Mouse (Mus musculus) adrenal gland, postnatal 25 days (tissue): ENCODE data around the gene Fgf11. TPM values are rescaled to one million over a fixed set of nuclear protein-coding genes. Genes with fewer than 3 reads are reported as not detected.

Experiments used
- DNase-seq: peaks from one replicate; pipeline ENCODE4 v3.0.0; 2021; ENCODE audit warnings: mixed read lengths
- total RNA-seq: library from RNA; stranded (reverse); gene quantifications from 2 replicates; pipeline ENCODE4 v1.2.3, GENCODE M21; 2021

Gene Fgf11
- total RNA-seq, 1 experiment from 2014 or later = 3.9 TPM

GRCm38 (mm10) chr11:69781828-69782227 lies 19.8 kb downstream of the Fgf11 start:
- no peak for DNase-seq

DNA sequence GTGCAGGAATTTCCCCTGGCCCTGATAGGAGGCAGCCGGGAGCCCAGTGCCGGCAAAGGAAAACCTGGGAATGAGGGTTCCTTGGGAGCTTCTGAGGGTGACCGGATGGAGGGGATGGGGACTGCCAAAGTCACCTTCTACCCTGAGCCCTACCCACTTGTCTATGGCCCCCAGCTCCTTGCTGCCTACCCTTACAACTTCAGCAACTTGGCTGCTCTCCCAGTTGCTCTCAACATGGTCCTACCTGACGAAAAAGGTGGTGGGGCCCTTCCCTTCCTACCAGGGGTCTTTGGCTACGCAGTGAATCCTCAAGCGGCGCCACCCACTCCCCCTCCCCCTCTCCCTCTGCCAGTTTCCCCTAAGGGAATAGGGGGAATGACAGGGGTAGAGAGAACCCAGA lies 22.7 kb downstream of the Fgf11 start:
- no peak for DNase-seq

DNA sequence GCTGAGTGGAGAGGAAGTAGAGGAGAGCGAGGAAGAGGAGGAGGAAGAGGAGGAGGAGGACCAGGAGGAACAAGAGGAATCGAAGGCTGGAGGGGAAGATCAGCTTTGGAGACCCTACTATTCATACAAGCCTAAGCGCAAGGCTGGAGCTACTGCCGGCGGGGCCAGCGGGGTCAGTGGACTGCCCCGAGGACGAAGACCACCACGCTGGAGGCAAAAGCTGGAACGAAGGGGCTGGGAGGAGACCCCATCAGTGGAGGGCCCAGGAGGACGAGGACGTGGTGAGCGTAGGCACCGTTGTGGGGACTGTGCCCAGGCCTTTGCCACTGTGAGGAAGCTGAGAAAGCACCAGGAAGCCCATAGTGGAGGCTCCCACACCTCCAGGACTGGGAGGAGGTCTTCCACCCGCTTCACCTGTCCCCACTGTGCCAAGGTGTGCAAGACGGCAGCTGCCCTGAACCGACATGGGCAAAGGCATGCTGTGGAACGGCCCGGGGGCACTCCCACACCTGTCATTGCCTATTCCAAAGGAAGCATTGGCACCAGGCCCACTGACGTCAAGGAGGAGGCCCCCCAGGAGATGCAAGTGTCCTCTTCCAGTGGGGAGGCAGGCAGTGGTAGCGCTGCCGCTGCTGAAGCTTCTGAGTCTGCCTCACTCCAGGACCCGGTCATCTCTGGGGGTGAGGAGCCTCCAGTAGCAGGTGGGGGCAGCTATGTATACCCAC lies 23.2 kb downstream of the Fgf11 start:
- no peak for DNase-seq

GRCm38 (mm10) chr11:69777504-69778257 lies 24.0 kb downstream of the Fgf11 start:
- DNase-seq = no peak

- no peak for DNase-seq
Observed at GRCm38 (mm10) chr11:69776488-69776887, 25.2 kb downstream of the Fgf11 start.

GRCm38 (mm10) chr11:69775716-69776115 lies 25.9 kb downstream of the Fgf11 start:
- DNase-seq = no peak

DNA sequence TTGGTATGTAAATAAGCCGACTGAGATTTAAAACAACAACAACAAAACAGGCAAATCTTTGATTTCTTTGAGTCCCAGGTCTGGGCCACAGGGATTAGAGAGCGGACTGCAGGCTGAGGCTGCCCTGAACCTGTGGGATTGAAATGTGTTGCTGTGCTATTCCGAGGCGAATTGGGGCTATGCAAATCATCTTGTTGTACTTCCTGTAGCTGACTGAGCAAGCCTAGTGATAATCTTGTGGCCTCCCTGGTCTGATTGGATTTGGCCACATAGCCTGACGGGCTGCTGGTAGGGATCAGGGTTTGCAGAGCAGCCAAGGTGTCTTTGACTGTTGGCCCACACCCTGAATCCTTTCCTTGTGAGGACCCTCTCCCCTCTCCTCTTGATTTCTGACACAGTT lies 26.7 kb downstream of the Fgf11 start:
- no peak for DNase-seq

GRCm38 (mm10) chr11:69767625-69767909 lies 34.1 kb downstream of the Fgf11 start:
- DNase-seq = no peak

DNA sequence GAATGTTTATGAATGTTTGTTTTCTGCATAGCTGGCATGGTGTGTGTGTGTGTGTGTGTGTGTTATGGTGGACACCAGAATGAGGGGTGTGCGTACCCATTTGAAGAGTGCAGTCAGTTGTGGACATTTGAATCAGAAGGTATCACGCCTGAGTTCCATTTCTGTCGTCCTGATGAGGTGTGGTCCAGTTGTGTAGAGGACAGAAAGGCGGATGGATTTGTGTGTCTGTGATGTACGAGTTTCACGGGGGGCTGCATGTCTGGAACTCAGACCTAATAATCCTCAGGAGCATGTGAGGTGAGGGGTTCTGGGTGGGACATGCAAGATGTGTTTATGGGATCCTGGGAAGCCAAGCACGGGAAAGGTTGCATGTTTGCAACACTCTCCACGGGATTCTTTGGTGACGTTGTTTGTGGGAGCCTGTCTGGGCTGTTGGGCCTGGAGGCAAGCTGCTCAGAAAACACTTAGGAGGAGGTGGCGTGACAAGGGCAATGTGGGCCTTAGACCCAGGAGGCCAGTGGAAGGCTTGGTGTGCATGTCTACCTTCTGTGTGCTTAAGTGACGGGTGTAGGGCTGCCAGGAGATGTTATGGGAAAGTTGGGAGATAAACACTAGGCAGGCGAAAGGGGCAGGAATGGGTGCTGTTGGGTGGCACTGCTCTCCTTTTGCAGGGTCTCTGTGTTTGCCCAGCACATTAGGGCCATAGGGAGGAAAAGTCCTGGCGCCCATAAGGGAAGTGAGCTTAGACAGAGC lies 34.6 kb downstream of the Fgf11 start:
- no peak for DNase-seq

- peak; percentile 80 for DNase-seq
Observed at GRCm38 (mm10) chr11:69766126-69766609, 35.5 kb downstream of the Fgf11 start.

DNA sequence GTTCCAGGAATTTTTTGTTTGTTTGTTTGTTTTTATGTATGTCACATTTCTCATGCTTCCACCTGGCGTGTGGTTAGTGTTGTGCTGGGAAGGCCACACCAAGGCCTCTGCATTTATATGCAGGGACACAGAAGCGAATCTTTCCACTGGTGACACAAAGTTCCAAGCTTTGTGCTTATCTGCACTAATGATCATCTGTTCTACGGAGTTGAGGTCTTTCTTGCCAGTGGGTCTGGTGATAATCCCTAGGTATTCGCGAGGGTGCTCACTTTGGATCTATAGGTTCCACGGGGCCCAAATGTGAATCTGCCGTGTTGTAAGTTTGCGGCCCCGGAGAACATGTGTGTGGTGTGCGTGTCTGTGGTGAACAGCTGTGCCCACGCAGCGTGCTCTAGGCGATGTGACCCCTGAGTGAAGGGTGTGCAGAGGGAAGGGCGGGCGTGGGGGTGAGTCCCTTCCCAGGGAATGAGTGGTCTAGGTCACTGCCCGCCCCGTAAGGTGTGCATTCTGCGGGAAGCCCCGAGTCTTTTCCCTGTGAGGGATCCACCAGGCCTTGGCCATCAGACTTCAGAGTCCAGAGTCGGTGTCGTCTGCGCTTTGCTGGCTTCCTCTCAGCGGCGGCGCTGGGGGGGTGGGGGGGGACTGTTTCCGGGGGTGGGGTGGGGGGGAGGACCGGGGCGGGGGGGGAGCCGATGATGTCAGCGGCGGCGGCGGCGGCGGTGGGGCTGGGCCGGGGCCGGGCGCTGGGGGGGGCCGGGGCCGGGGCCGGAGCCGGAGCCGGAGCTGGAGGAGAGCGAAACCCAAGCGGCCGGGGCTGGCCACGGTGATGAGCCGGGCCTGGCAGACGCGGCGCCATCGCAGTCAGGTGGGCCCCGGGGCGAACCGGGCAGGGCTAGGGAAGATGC lies 36.2 kb downstream of the Fgf11 start, which contains the start of gene Zbtb4:
Gene Zbtb4 (plus strand): TSS at position 692 of the 905 bp plus-strand sequence.
- peak; percentile 70 for DNase-seq

GRCm38 (mm10) chr11:69763551-69763950 lies 38.1 kb downstream of the Fgf11 start:
- no peak for DNase-seq

DNA sequence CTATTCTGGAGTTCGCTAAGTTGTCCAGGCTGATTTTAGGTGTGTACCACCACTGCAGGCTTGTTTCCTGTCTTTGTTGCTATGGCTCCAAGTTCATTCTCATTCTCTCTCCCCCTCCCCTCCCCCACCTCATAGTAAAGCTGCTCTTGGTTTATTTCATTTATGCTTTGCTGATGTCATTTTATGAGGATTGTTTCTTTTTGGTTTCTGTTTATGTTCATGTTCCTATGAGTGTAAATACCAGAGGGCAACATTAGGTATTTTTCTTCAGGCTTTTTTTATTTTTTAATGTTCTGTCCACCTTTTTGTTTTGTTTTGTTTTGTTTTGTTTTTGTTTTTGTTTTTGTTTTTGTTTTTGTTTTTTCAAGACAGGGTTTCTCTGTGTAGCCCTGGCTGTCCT lies 39.8 kb downstream of the Fgf11 start, which contains the start of gene Slc35g3:
Gene Slc35g3 (minus strand): TSS at position 101 of the 400 bp plus-strand sequence.
- DNase-seq = no peak

- DNase-seq = no peak
Observed at GRCm38 (mm10) chr11:69760901-69761200, 40.8 kb downstream of the Fgf11 start.

GRCm38 (mm10) chr11:69760160-69760900 lies 41.3 kb downstream of the Fgf11 start:
- no peak for DNase-seq

DNA sequence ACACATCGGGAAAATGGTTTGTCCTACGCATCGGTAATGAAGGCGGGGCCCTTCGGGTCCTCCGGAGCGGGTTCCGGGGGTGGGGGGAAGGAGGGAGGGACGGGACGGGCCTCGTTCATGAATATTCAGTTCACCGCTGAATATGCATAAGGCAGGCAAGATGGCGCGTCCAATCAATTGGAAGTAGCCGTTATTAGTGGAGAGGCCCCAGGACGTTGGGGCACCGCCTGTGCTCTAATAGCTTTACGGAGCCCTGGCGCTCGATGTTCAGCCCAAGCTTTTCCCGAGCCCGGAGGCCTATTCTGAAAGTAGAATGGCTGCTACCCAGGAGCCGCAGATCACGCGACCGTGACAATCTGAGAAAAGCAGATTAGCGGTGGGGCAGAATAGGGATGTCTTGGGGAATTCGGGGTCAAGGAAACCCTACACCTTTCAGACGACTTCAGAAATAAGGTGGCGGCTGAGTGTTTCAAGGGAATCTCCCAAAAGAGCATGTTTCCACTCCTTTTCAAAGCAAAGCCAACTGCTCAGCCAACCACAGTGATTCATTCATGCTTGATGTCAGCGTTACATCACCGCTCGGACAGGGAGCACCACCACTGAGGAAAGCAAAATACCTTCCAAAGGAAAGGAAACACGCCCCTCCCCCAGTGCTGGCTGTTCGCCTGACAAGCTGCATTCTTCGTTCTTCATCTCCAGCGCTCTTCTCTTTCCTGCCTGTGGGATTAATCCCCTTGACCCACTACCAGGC lies 42.5 kb downstream of the Fgf11 start:
- DNase-seq = peak; percentile 80

GRCm38 (mm10) chr11:69758478-69758970 lies 43.1 kb downstream of the Fgf11 start, which contains the start of gene Polr2a:
TSS of gene Polr2a (minus strand) at chr11:69758637.
- peak; percentile 95 for DNase-seq

DNA sequence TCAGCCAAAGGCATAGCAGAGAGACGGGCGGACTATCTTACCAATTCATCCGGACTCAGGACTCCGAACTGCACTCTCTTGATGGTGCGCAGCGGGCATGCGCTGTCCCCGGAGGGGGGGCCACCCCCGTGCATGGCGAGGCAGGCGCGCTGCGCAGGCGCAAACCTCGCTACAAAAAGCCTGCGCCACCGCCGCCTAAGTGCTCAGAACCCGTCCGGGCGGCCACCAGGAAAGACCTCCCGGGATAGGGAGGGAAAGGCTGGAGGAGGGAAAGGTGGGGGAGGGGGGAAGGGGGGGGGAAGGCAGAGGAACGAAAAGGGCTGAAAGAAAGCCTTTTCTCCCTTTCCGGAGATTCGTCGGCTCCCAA lies 43.6 kb downstream of the Fgf11 start:
- peak; percentile 98 for DNase-seq

DNA sequence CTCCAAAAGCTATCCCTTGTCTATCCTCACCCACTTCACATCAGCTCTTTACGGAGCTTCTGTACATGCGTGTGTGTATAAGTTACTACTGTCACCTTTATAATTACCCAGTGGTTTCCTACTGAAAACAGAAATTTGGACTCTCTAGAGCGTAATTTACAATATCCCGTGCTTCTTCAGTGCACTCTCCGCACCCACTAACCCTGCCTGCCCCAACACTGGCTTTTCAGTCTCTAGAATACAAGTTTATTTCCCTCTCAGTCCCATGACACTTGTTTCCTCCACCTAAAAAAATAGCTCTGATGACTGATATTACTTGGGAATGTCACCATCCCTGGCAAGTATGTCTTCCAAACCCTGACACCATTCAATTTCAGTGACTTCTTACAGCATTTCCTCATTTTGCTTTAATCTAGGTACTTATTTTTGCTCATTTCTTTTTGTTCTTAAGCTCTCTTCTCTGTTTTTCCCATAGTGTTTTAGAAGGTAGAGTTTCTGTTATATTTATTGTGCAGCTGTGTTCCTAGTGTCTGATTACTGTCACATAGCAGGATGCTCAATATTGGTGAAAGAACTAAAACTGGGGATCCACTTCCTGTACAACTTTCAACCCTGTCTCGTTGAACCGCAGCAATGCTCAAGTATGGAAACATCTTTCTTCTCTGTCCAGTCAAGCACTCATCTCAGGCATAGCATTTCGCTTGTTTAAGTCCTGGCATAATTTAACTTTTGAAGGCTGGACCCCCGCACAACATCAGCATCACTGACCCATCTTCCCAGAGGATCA lies 44.2 kb downstream of the Fgf11 start:
- no peak for DNase-seq
